Mouse (Mus musculus): ENCODE measurements at regions not wholly inside any gene's neighbourhood (a gene's known extent, or its start where the extent isn't known, plus 50 kb on each side); places are given as distances from the start of the nearest gene placed in this dataset.
"Not testable (repeated sequence)": the region's sequence is repeated elsewhere in the genome, so short reads cannot be mapped to it uniquely, and the experiment has no call there.

GRCm38 (mm10) chr12:65456956-65457355 lies 231.6 kb downstream of the Wdr20rt start:
- TF ChIP-seq CTCF (conservative IDR thresholded peaks at IDR 0.05; ENCODE audit: insufficient read depth, insufficient read length, low read depth, low read length) (no peak), POLR2A (IDR thresholded peaks at IDR 0.05; ENCODE audit: low read depth, low read length) (no peak)
- Histone ChIP-seq H3K27me3 (replicated peaks; ENCODE audit: control insufficient read depth, insufficient read depth, low read length) (no peaks in the 10 kb centered on the region), H3K4me1 (ENCODE audit: control insufficient read depth, insufficient read depth, low read length) (no peaks in the 10 kb centered on the region), H3K27ac (ENCODE audit: insufficient read depth, low read depth, low read length) (no peak overlapping the region), H3K4me3 (ENCODE audit: insufficient read depth, low read depth, low read length) (no peak overlapping the region), H3K36me3 (ENCODE audit: control insufficient read depth, insufficient read depth, low read length) (no peaks in the 10 kb centered on the region)
- 42% methylated on average over 3 of the region's 3 CpGs for WGBS
- no peak for DNase-seq

GRCm38 (mm10) chr12:65464246-65464645 lies 238.9 kb downstream of the Wdr20rt start:
- Histone ChIP-seq H3K4me1 (ENCODE audit: control insufficient read depth, insufficient read depth, low read length) (no peaks in the 10 kb centered on the region), H3K27ac (ENCODE audit: insufficient read depth, low read depth, low read length) (no peak overlapping the region), H3K4me3 (ENCODE audit: insufficient read depth, low read depth, low read length) (no peak overlapping the region), H3K36me3 (ENCODE audit: control insufficient read depth, insufficient read depth, low read length) (no peaks in the 10 kb centered on the region), H3K27me3 (replicated peaks; ENCODE audit: control insufficient read depth, insufficient read depth, low read length) (no peaks in the 10 kb centered on the region)
- TF ChIP-seq POLR2A (IDR thresholded peaks at IDR 0.05; ENCODE audit: low read depth, low read length): no peak
- no peak for TF ChIP-seq CTCF (conservative IDR thresholded peaks at IDR 0.05; ENCODE audit: insufficient read depth, insufficient read length, low read depth, low read length)
- DNase-seq: no peak
- WGBS: 55% methylated on average over 2 of the region's 2 CpGs

DNA sequence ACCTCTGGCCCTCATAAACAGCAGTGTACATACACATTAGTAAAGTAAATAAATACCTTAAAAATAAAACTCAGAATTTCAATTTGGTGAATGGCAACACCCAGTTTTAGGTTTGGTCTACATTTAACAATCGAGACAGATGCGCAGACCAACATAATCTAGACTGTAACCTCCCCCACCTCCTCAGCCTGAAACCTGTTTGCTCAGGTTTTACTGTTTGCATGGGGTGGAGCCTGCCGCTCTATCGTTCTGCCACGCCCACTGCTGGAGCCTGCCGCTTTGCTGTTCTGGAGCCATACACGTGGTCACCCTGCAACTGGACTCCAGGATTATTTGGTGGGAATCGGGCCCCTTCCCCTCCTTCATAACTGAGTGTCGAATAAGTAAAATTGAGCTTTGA lies 253.4 kb downstream of the Wdr20rt start:
- H3K36me3 ChIP-seq (ENCODE audit: control insufficient read depth, insufficient read depth, low read length); H3K4me3 ChIP-seq (ENCODE audit: insufficient read depth, low read depth, low read length); DNase-seq; H3K27ac ChIP-seq (ENCODE audit: insufficient read depth, low read depth, low read length); H3K4me1 ChIP-seq (ENCODE audit: control insufficient read depth, insufficient read depth, low read length); H3K27me3 ChIP-seq (replicated peaks; ENCODE audit: control insufficient read depth, insufficient read depth, low read length): not testable (repeated sequence)
- 42% methylated on average over 9 of the region's 9 CpGs for WGBS

DNA sequence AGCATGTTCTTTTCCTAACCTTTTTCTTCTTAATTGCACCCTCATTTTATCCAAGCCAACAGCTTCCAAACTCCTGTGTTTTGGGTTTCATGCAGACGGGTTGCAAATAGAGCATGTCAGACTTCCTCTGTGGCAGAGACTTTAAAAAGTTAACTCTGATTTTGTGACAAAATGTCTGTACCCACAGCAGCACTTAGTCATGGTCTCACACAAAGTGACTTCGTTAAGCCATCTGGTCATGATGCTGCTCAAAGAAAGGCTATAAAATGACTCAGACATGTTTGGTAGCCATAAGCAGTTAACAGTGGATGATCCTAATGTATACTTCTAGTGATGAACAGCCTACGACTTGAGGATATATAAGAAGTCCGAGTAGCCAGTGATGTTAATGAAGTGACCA lies 255.5 kb downstream of the Wdr20rt start:
- Histone ChIP-seq H3K27ac (ENCODE audit: insufficient read depth, low read depth, low read length) (no peak overlapping the region), H3K4me1 (ENCODE audit: control insufficient read depth, insufficient read depth, low read length) (no peaks in the 10 kb centered on the region), H3K36me3 (ENCODE audit: control insufficient read depth, insufficient read depth, low read length) (no peaks in the 10 kb centered on the region), H3K27me3 (replicated peaks; ENCODE audit: control insufficient read depth, insufficient read depth, low read length) (no peaks in the 10 kb centered on the region; the same call in 1 of the 2 replicates), H3K4me3 (ENCODE audit: insufficient read depth, low read depth, low read length) (no peak overlapping the region)
- no peak for TF ChIP-seq POLR2A (IDR thresholded peaks at IDR 0.05; ENCODE audit: low read depth, low read length)
- no peak for TF ChIP-seq CTCF (conservative IDR thresholded peaks at IDR 0.05; ENCODE audit: insufficient read depth, insufficient read length, low read depth, low read length)
- no peak for DNase-seq
- WGBS: 76% methylated on average over 4 of the region's 4 CpGs

DNA sequence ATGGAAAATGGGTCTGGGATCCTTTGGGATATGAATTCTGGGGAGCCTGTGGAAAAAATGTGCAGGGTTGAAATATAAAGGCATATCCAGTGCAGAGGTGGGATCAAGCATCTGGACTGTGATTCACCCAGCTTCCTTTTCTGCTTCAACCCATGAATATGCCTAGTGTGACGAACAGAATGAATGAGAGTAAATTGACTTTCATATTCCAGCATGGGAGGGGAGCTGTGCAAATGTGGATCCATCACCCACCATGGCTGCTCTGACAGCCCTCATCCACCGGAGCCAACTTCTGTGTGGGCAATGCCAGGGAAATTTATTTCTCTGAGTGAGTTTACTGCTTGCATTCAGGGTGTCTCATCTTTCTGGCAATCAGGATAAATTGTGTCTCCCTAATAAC lies 265.8 kb downstream of the Wdr20rt start:
- DNase-seq: no peak
- no peak overlapping the region for H3K4me3 ChIP-seq (ENCODE audit: insufficient read depth, low read depth, low read length)
- 54% methylated on average over 2 of the region's 2 CpGs for WGBS
- H3K27me3 ChIP-seq (replicated peaks; ENCODE audit: control insufficient read depth, insufficient read depth, low read length): no peaks in the 10 kb centered on the region
- H3K27ac ChIP-seq (ENCODE audit: insufficient read depth, low read depth, low read length): no peak overlapping the region
- no peak for TF ChIP-seq POLR2A (IDR thresholded peaks at IDR 0.05; ENCODE audit: low read depth, low read length)
- no peak for TF ChIP-seq CTCF (conservative IDR thresholded peaks at IDR 0.05; ENCODE audit: insufficient read depth, insufficient read length, low read depth, low read length)
- H3K4me1 ChIP-seq (ENCODE audit: control insufficient read depth, insufficient read depth, low read length): no peaks in the 10 kb centered on the region
- H3K36me3 ChIP-seq (ENCODE audit: control insufficient read depth, insufficient read depth, low read length): no peaks in the 10 kb centered on the region

GRCm38 (mm10) chr12:65494388-65495030 lies 269.2 kb downstream of the Wdr20rt start:
- TF ChIP-seq POLR2A (IDR thresholded peaks at IDR 0.05; ENCODE audit: low read depth, low read length): no peak
- TF ChIP-seq CTCF (conservative IDR thresholded peaks at IDR 0.05; ENCODE audit: insufficient read depth, insufficient read length, low read depth, low read length): no peak
- Histone ChIP-seq H3K4me3 (ENCODE audit: insufficient read depth, low read depth, low read length) (no peak overlapping the region), H3K27ac (ENCODE audit: insufficient read depth, low read depth, low read length) (no peak overlapping the region), H3K27me3 (replicated peaks; ENCODE audit: control insufficient read depth, insufficient read depth, low read length) (no peaks in the 10 kb centered on the region), H3K36me3 (ENCODE audit: control insufficient read depth, insufficient read depth, low read length) (no peaks in the 10 kb centered on the region), H3K4me1 (ENCODE audit: control insufficient read depth, insufficient read depth, low read length) (no peaks in the 10 kb centered on the region)
- DNase-seq: no peak
- WGBS: 90% methylated on average over 5 of the region's 5 CpGs

DNA sequence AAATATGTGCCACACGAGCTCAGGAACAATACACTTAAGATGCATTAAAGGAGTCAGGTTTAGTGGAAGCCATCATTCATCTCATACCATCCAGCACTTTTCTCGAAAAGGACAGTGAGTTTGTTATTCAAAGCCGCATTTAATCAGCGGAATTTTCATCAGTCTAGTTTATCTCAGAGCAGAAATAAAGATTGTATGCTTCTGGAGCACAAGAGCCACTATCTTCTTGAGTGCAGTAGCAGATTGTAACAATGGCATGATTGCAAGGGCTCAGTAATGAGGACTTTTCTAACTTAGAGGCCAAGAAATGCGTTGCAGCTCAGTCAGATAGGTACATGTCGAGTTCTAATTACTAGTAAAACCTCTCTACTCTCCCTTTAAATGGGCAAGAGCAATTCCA lies 271.3 kb downstream of the Wdr20rt start:
- H3K36me3 ChIP-seq (ENCODE audit: control insufficient read depth, insufficient read depth, low read length): no peaks in the 10 kb centered on the region
- no peak for TF ChIP-seq CTCF (conservative IDR thresholded peaks at IDR 0.05; ENCODE audit: insufficient read depth, insufficient read length, low read depth, low read length)
- TF ChIP-seq POLR2A (IDR thresholded peaks at IDR 0.05; ENCODE audit: low read depth, low read length): no peak
- WGBS: 66% methylated on average over 6 of the region's 6 CpGs
- no peaks in the 10 kb centered on the region for H3K27me3 ChIP-seq (replicated peaks; ENCODE audit: control insufficient read depth, insufficient read depth, low read length)
- no peak for DNase-seq
- no peak overlapping the region for H3K4me3 ChIP-seq (ENCODE audit: insufficient read depth, low read depth, low read length)
- H3K4me1 ChIP-seq (ENCODE audit: control insufficient read depth, insufficient read depth, low read length): no peaks in the 10 kb centered on the region
- no peak overlapping the region for H3K27ac ChIP-seq (ENCODE audit: insufficient read depth, low read depth, low read length)
